Mouse (Mus musculus) 3T3-L1 (cell line): ENCODE data around the gene Scube2.
A peak's percentile ranks its signal among the peaks of the same experiment; 100 is the strongest.

ENCODE experiments used
- DNase-seq: peaks from one replicate; pipeline ENCODE4 v3.0.0-alpha.2; 2015; ENCODE audit warnings: low read depth, low spot score

The Scube2 gene

DNA sequence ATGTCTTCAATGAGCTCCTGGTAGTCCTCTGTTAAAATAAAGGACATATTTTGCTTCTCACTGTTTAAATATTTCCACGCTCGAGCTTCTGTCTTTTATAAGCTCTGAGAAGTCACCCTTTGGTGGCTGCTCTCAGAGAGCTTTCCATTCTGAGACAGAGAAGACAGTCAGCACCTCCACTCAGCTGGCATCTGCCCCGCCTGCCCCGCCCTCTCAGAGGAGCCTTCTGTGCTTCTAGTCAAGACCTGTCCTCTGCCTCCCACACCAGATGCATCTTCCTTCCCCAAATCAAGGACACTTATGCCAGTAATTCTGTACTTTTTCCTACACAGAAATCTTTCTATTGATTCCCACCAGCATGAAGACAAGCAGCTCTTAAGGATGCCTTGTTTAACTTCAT, 64.9 kb downstream of the Scube2 start:
- DNase-seq = no peak

DNA sequence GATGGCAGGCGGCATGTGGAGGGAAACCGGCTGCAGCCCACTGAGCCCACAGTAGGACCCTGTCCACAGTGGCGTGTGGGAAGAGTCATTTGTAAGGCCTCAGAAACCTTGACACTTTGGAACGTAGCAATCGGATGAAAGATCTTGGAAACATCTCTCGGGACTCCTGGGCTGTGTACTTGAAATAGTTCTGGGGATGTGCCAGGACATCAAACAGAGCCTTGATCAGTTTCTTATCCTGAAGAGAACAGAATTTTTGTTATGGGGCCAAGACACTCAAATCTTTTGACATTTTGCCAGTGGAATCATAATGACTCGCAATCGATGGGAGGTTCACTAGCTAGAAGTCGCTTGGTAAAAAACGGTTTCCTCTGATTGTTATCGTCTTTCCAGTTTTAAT, 66.3 kb downstream of the Scube2 start:
- peak; percentile 38 for DNase-seq

GRCm38 (mm10) chr7:109795564-109795963, 69.9 kb downstream of the Scube2 start:
- DNase-seq = peak; percentile 32

GRCm38 (mm10) chr7:109794556-109794955, 70.9 kb downstream of the Scube2 start:
- peak; percentile 54 for DNase-seq

GRCm38 (mm10) chr7:109792759-109793158, 72.7 kb downstream of the Scube2 start:
- DNase-seq = peak; percentile 65

DNA sequence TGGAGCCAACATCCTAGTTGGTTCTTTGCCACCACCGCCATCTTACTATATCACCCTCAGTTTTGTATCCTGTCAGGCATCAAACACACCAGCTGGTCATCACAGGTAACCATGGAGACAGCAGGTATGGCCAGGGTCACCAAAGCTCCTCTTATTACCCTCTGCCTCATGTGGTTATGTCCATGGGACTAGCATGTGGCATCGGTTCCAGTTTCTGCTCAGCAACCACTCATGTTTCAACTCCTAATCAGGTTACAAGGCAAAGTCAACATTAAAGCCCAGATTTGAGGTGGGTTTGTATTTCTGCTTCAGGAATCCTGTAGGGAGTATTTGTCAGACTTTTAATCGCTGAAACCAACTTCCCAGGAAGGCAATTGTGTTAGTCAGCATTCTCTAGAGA, 74.7 kb downstream of the Scube2 start:
- no peak for DNase-seq

DNA sequence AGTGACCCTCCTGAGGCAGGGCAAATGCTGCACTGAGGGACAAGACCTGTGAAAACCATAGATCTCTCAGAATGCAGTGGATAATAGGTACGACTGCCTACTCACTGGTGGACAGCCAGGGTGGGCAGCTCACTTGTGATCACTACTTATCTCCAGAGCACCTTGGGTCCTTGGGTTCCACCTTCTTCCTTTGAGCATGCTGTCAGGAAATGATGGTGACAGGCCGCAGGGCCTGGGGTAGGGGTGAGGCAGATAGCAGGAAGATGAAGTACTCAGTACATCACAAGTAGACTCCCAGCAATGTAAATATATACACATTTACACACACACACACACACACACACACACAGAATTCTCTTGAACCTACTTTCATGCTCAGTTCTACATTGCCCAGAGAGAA, 77.6 kb downstream of the Scube2 start:
- no peak for DNase-seq

DNA sequence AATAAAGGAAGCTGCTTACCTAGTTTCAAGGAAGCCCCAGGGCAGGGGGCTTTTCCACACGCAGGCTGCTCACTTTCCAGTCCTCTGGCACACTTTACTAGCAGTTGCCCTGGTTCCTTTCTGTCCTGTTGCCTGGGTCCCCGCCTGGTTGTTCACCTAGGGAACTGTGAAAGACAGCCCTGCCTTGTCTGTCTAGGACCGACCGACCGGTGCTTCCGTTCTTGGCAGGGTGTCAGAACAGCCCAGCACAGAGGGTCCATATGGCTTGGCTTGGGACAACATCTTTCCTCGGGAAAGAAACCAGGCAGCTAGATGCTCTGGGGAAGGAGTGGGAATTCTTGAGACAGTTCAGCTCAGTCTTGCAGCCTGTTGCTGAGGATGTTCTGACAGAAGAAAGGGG, 82.2 kb downstream of the Scube2 start:
- DNase-seq = no peak

DNA sequence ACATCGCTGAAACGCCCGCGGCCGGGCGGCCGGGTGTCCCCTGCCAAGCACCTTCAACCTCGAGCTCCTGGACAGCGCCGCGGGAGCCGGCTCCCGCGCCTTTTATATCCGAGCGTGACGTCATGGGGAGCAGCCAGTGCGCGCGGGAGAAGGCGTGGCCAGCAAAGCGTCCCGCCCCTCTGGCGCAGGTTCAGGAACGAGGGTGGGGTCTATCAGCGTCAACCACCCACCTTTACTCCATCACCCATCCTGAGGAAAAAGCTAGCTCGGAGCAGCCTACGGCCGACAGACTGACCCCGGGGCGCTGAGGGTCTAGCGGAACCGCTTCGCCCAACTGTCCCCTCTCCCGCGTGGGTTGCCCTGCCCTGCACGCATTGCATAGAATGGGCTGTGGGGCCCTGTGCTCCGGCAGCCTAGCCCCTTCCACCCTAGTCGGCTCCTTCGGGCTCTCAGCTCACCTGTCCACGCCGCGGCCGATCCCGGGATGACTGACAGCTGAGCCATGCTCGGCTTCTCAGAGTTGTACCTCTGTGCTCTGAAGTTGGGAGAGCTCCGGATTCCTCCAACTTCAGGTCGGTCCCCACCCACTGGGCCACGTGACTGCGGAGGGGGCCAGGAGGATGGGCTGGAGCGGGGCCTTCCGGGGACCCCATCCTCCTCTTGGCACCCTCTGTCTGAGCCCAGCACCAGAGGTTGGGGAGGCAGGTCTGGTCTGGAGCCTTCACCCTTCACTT, 83.8 kb downstream of the Scube2 start, which contains the start of gene Nrip3:
TSS of gene Nrip3 (minus strand) at position 556 of the 734 bp plus-strand sequence.
- no peak for DNase-seq

GRCm38 (mm10) chr7:109781087-109781469, 84.4 kb downstream of the Scube2 start:
- DNase-seq = no peak

GRCm38 (mm10) chr7:109772251-109772650, 93.2 kb downstream of the Scube2 start:
- no peak for DNase-seq

- no peak for DNase-seq
These were observed 96.6 kb downstream of the Scube2 start for GRCm38 (mm10) chr7:109768699-109769383.

DNA sequence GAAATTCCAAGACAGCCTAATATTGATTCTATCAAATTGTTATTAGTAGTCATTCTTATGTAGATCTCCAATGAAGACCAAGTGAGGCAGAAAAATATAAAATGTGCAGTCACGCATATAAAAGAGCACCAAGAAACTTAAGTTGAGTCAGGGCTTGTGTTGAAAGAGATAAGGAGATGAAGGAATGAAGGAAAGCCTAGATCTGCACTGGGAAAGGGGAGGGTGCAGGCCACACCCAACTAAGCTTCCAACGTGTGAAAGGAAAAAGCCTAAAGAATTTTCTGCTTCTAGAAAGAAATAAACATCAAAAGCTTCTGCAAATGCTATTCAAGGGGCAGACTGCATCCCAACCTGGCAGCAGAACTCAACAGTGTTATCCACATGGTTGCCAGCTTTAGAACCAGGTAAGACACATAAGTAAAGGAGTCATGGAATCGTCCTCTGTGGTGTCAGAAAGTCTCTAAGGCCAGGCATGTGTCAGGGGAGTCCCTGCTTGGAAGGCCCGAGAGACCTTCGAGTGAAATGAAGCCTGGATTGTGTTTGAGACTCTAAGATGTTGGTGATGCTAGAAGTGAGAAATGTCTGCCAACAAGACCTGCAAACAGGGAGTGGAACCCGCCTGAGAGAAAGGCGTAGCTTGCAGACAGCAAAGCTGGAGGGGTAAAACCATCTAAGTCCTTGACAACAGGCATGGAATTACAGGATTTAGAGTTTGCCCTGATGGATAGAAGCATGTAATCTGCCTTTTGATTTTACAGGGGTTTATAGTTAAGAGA, 97.7 kb downstream of the Scube2 start:
- DNase-seq = no peak

DNA sequence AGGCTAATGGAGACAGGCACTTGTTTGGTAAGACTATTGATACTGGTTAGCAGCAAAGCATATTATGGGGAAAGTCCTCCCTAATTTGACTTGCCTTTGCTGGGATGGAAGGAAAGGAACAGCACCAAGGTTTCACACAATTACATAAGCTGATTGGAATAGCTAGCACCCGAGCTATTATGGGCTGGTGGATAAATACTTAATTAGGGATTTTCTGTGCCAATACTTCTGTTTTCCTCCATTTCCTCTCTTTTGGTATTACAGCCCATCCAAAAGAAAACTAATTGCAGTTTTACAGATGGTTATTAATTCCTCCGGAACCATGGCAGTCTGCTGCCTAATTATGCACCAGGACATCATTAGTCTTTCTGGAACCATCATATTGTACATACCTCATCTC, 101.5 kb downstream of the Scube2 start:
- DNase-seq = no peak

DNA sequence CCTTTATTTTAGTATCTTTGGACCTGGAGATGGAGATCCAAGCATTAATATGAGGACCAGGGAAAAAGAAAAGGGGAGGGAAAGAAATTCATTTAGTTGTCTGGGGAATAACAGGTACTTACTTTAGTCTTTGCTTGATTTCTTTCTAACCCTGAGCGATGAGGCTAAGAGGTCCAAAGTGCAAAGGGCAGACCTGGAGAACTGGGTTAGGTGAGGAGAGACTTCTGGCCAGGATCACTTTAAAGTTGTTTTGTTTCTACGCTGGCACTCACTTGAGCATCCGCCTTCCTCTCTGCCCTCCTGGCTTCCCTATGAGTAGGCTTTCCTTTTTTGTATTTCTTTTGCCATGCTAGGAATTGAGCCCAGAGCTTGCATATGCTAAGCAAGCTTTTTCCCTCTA, 109.2 kb downstream of the Scube2 start:
- no peak for DNase-seq

DNA sequence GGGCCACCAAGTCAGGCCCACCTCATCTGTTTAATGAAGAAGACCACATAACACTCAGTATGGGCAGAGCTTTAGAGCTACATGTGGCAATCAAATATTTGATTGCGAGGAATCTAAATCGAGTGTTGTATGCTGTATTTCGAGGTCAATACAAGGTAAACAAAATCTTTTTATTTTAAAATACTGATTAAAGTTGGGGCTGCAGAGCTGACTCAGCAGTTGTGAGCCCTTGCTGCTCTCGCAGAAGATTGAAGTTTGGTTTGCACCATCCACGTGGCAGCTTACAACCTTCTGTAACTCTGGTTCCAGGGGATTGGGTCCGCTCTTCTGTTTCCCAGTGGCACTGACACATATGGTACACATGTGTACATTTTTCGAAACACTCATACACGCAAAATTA, 111.4 kb downstream of the Scube2 start:
- no peak for DNase-seq

- DNase-seq = peak; percentile 60
These were observed 113.2 kb downstream of the Scube2 start, which contains the start of gene Tmem9b for GRCm38 (mm10) chr7:109752008-109752925. Gene Tmem9b, minus strand, starts transcription at chr7:109752875.

GRCm38 (mm10) chr7:109751427-109752007, 114.0 kb downstream of the Scube2 start:
- no peak for DNase-seq
